Mouse (Mus musculus) CH12.LX (cell line): ENCODE results near the gene Mcm9.
A peak's percentile ranks its signal among the peaks of the same experiment; 100 is the strongest.

Experiments used
- BHLHE40 ChIP-seq: IDR thresholded peaks from 2 replicates; pipeline ENCODE4 v1.6.1; 2011; ENCODE audit warnings: mild to moderate bottlenecking, low read depth, low read length, improper control_type of control experiment
- CTCF ChIP-seq, 2 experiments: IDR thresholded peaks in 1 of 2; conservative IDR thresholded peaks in 1 of 2; 2 replicates each; pipeline ENCODE4 v1.5.1; 2011 to 2012; ENCODE audit warnings: low read depth in 2 of 2, low read length in 2 of 2, improper control_type of control experiment in 1 of 2, inconsistent platforms in 1 of 2, mild to moderate bottlenecking in 1 of 2, moderate library complexity in 1 of 2
- E2F4 ChIP-seq: IDR thresholded peaks from 2 replicates; pipeline ENCODE4 v1.6.1; 2011; ENCODE audit warnings: low read depth, low read length, improper control_type of control experiment; ENCODE audit not compliant: insufficient replicate concordance
- EP300 ChIP-seq: IDR thresholded peaks from 2 replicates; pipeline ENCODE4 v1.6.1; 2011; ENCODE audit warnings: low read length, improper control_type of control experiment
- GABPA ChIP-seq: IDR thresholded peaks from 2 replicates; pipeline ENCODE4 v1.6.1; 2012; ENCODE audit warnings: low read depth, low read length, improper control_type of control experiment, inconsistent platforms; ENCODE audit not compliant: insufficient replicate concordance
- HCFC1 ChIP-seq: IDR thresholded peaks from 2 replicates; pipeline ENCODE4 v1.6.1; 2012; ENCODE audit warnings: low read depth, mild to moderate bottlenecking, inconsistent platforms, low read length, improper control_type of control experiment
- MAFK ChIP-seq: IDR thresholded peaks from 2 replicates; pipeline ENCODE4 v1.6.1; 2011; ENCODE audit warnings: low read length, improper control_type of control experiment; ENCODE audit not compliant: insufficient replicate concordance
- MAX ChIP-seq: IDR thresholded peaks from 2 replicates; pipeline ENCODE4 v1.6.1; 2011; ENCODE audit warnings: low read length, improper control_type of control experiment
- MXI1 ChIP-seq: IDR thresholded peaks from 2 replicates; pipeline ENCODE4 v1.6.1; 2011; ENCODE audit warnings: mild to moderate bottlenecking, low read depth, low read length, improper control_type of control experiment
- POLR2A ChIP-seq: IDR thresholded peaks from 2 replicates; pipeline ENCODE4 v1.6.1; 2011; ENCODE audit warnings: low read depth, mild to moderate bottlenecking, improper control_type of control experiment, low read length
- POLR2AphosphoS2 ChIP-seq: IDR thresholded peaks from 2 replicates; pipeline ENCODE4 v1.6.1; 2011; ENCODE audit warnings: low read depth, low read length, improper control_type of control experiment
- RCOR1 ChIP-seq: conservative IDR thresholded peaks from 2 replicates; pipeline ENCODE4 v1.6.1; 2012; ENCODE audit warnings: low read depth, mild to moderate bottlenecking, inconsistent platforms, low read length, improper control_type of control experiment
- SMC3 ChIP-seq: IDR thresholded peaks from 2 replicates; pipeline ENCODE4 v1.6.1; 2011; ENCODE audit warnings: low read depth, low read length, improper control_type of control experiment
- ZKSCAN1 ChIP-seq: IDR thresholded peaks from 2 replicates; pipeline ENCODE4 v1.6.1; 2012; ENCODE audit warnings: low read depth, inconsistent platforms, low read length, improper control_type of control experiment, borderline replicate concordance

- TF ChIP-seq E2F4: no peak
- no peak for TF ChIP-seq CTCF (conservative IDR thresholded peaks at IDR 0.05 in 1 of 2, IDR thresholded peaks at IDR 0.05 in 1 of 2; ENCODE audit: low read depth in 2 of 2, low read length in 2 of 2)
- TF ChIP-seq EP300: no peak
- TF ChIP-seq MAX: no peak
- TF ChIP-seq MXI1: no peak
- no peak for TF ChIP-seq GABPA
- TF ChIP-seq RCOR1: no peak
- TF ChIP-seq ZKSCAN1: no peak
- TF ChIP-seq POLR2A: no peak
- peak; percentile 84 for TF ChIP-seq BHLHE40
- TF ChIP-seq SMC3: no peak
- no peak for TF ChIP-seq POLR2AphosphoS2
- no peak for TF ChIP-seq HCFC1
- TF ChIP-seq MAFK: no peak
Measured at GRCm38 (mm10) chr10:53634160-53634559, 3.9 kb upstream of the Mcm9 start.
